Mouse (Mus musculus) forebrain, embryonic 15.5 days (tissue): ENCODE measurements around the gene Pon1. TPM values are rescaled to one million over a fixed set of nuclear protein-coding genes. Genes with fewer than 3 reads are reported as not detected.
A peak's percentile ranks its signal among the peaks of the same experiment; 100 is the strongest.

Experiments used
- ATAC-seq: fragments of 200-750 bp; cut with Nextera tagmentation; replicated peaks from 2 replicates; pipeline ENCODE4 v1.8.0; 2017; ENCODE audit warnings: mild to moderate bottlenecking, moderate TSS enrichment, moderate library complexity
- H3K27ac ChIP-seq: fragments of 300-500 bp; sonication (generic); replicated peaks from 2 replicates; pipeline ENCODE4 v1.5.1; 2015; ENCODE audit warnings: mild to moderate bottlenecking, inconsistent platforms
- H3K27me3 ChIP-seq: fragments of 300-500 bp; sonication (generic); 2 replicates; pipeline ENCODE4 v1.6.1; 2015; ENCODE audit warnings: inconsistent platforms
- H3K36me3 ChIP-seq: fragments of 300-500 bp; sonication (generic); 2 replicates; pipeline ENCODE4 v1.6.1; 2015; ENCODE audit warnings: mild to moderate bottlenecking, inconsistent platforms
- H3K4me1 ChIP-seq: fragments of 300-500 bp; sonication (generic); 2 replicates; pipeline ENCODE4 v1.6.1; 2015; ENCODE audit warnings: inconsistent platforms
- H3K4me2 ChIP-seq: fragments of 300-500 bp; sonication (generic); replicated peaks from 2 replicates; pipeline ENCODE4 v1.6.1; 2015; ENCODE audit warnings: mild to moderate bottlenecking, inconsistent platforms
- H3K4me3 ChIP-seq: fragments of 300-500 bp; sonication (generic); 2 replicates; pipeline ENCODE4 v1.5.1; 2015; ENCODE audit warnings: mild to moderate bottlenecking, inconsistent platforms
- H3K9ac ChIP-seq: fragments of 300-500 bp; sonication (generic); replicated peaks from 2 replicates; pipeline ENCODE4 v1.6.1; 2015; ENCODE audit warnings: mild to moderate bottlenecking, inconsistent platforms
- H3K9me3 ChIP-seq: fragments of 300-500 bp; sonication (generic); 2 replicates; pipeline ENCODE4 v1.6.1; 2016; ENCODE audit warnings: inconsistent platforms
- WGBS: fragments of 180-500 bp; shearing (Covaris S2); methylation state at CpG from one replicate; pipeline ENCODE4 v1.1.7; 2015; ENCODE audit warnings: mixed read lengths; 5-methylcytosine and 5-hydroxymethylcytosine counted together
- polyA plus RNA-seq: library from polyadenylated mRNA; unstranded; fragments of >200 nt; fragmentation: Nextera tagmentation; extraction: Ambion mirVana; gene quantifications from 2 replicates; pipeline ENCODE4 v1.2.1, GENCODE M21; 2015

Gene Pon1
- polyA plus RNA-seq, 1 experiment from 2014 or later = 1.1 TPM

- no peaks in the 10 kb centered on the region for H3K36me3 ChIP-seq
- H3K4me3 ChIP-seq = no peak overlapping the region
- 90% methylated on average over 8 of the region's 8 CpGs for WGBS
- H3K4me1 ChIP-seq = no peaks in the 10 kb centered on the region
- H3K9ac ChIP-seq = no peak overlapping the region
- no peaks in the 10 kb centered on the region for H3K27me3 ChIP-seq
- H3K9me3 ChIP-seq = no peaks in the 10 kb centered on the region
- ATAC-seq = no peak
- no peak overlapping the region for H3K27ac ChIP-seq
- no peak overlapping the region for H3K4me2 ChIP-seq
Observed at GRCm38 (mm10) chr6:5199376-5199905, 5.7 kb upstream of the Pon1 start.

- Histone ChIP-seq H3K36me3 (no peaks in the 10 kb centered on the region), H3K9me3 (no peaks in the 10 kb centered on the region), H3K4me1 (no peaks in the 10 kb centered on the region), H3K4me3 (no peak overlapping the region), H3K9ac (no peak overlapping the region), H3K4me2 (no peak overlapping the region), H3K27me3 (no peaks in the 10 kb centered on the region), H3K27ac (no peak overlapping the region)
- no peak for ATAC-seq
- 91% methylated on average over 5 of the region's 5 CpGs for WGBS
Observed at GRCm38 (mm10) chr6:5198590-5198989, 4.8 kb upstream of the Pon1 start.

GRCm38 (mm10) chr6:5190761-5191160 is 3.0 kb downstream of the Pon1 start:
- H3K4me3 ChIP-seq = no peak overlapping the region
- H3K9me3 ChIP-seq = no peaks in the 10 kb centered on the region
- H3K27ac ChIP-seq = no peak overlapping the region
- no peak for ATAC-seq
- WGBS = 88% methylated on average over 4 of the region's 4 CpGs
- no peaks in the 10 kb centered on the region for H3K27me3 ChIP-seq
- no peak overlapping the region for H3K4me2 ChIP-seq
- H3K4me1 ChIP-seq = no peaks in the 10 kb centered on the region
- H3K36me3 ChIP-seq = no peaks in the 10 kb centered on the region
- H3K9ac ChIP-seq = no peak overlapping the region

- Histone ChIP-seq H3K27ac (no peak overlapping the region), H3K4me3 (no peak overlapping the region), H3K4me1 (no peaks in the 10 kb centered on the region), H3K9me3 (no peaks in the 10 kb centered on the region), H3K4me2 (no peak overlapping the region), H3K9ac (no peak overlapping the region), H3K27me3 (no peaks in the 10 kb centered on the region), H3K36me3 (no peaks in the 10 kb centered on the region)
- WGBS = 84% methylated on average over 4 of the region's 4 CpGs
- ATAC-seq = no peak
Observed at GRCm38 (mm10) chr6:5189507-5189906, 4.2 kb downstream of the Pon1 start.

- H3K36me3 ChIP-seq = no peaks in the 10 kb centered on the region
- no peaks in the 10 kb centered on the region for H3K9me3 ChIP-seq
- H3K27ac ChIP-seq = no peak overlapping the region
- no peak overlapping the region for H3K4me3 ChIP-seq
- H3K27me3 ChIP-seq = no peaks in the 10 kb centered on the region
- no peak overlapping the region for H3K9ac ChIP-seq
- no peak overlapping the region for H3K4me2 ChIP-seq
- 83% methylated on average over 6 of the region's 6 CpGs for WGBS
- H3K4me1 ChIP-seq = no peaks in the 10 kb centered on the region
- no peak for ATAC-seq
Observed at GRCm38 (mm10) chr6:5188938-5189337, 4.8 kb downstream of the Pon1 start.

- no peak for ATAC-seq
- 87% methylated on average over 5 of the region's 5 CpGs for WGBS
Observed at GRCm38 (mm10) chr6:5188036-5188435, 5.7 kb downstream of the Pon1 start.

GRCm38 (mm10) chr6:5187586-5187985 is 6.2 kb downstream of the Pon1 start:
- WGBS = 72% methylated on average over 6 of the region's 6 CpGs
- ATAC-seq = no peak
- H3K27ac ChIP-seq = no peak overlapping the region
- no peak overlapping the region for H3K9ac ChIP-seq
- H3K9me3 ChIP-seq = no peaks in the 10 kb centered on the region
- no peaks in the 10 kb centered on the region for H3K27me3 ChIP-seq
- H3K36me3 ChIP-seq = no peaks in the 10 kb centered on the region
- no peaks in the 10 kb centered on the region for H3K4me1 ChIP-seq
- H3K4me2 ChIP-seq = no peak overlapping the region
- H3K4me3 ChIP-seq = no peak overlapping the region

More at GRCm38 (mm10) chr6:5188036-5188435, 5.7 kb downstream of the Pon1 start:
- Histone ChIP-seq H3K4me3 (no peak overlapping the region), H3K27ac (no peak overlapping the region), H3K4me1 (no peaks in the 10 kb centered on the region), H3K9me3 (no peaks in the 10 kb centered on the region), H3K9ac (no peak overlapping the region), H3K36me3 (no peaks in the 10 kb centered on the region), H3K4me2 (no peak overlapping the region), H3K27me3 (no peaks in the 10 kb centered on the region)

GRCm38 (mm10) chr6:5186229-5186950 is 7.4 kb downstream of the Pon1 start:
- Histone ChIP-seq H3K27ac (no peak overlapping the region), H3K4me3 (no peak overlapping the region), H3K9ac (no peak overlapping the region), H3K4me1 (no peaks in the 10 kb centered on the region), H3K36me3 (no peaks in the 10 kb centered on the region), H3K9me3 (no peaks in the 10 kb centered on the region), H3K27me3 (no peaks in the 10 kb centered on the region), H3K4me2 (no peak overlapping the region)
- no peak for ATAC-seq
- WGBS = 84% methylated on average over 7 of the region's 7 CpGs

GRCm38 (mm10) chr6:5180645-5181044 is 13.1 kb downstream of the Pon1 start:
- Histone ChIP-seq H3K4me2 (no peak overlapping the region), H3K9me3 (no peaks in the 10 kb centered on the region), H3K36me3 (no peaks in the 10 kb centered on the region), H3K9ac (no peak overlapping the region), H3K27me3 (no peaks in the 10 kb centered on the region), H3K4me1 (peaks cover 6% of the 10 kb centered on the region; the same call in 1 of the 2 replicates), H3K4me3 (no peak overlapping the region), H3K27ac (no peak overlapping the region)
- no peak for ATAC-seq
- 87% methylated on average over 5 of the region's 5 CpGs for WGBS

GRCm38 (mm10) chr6:5179189-5179588 is 14.6 kb downstream of the Pon1 start:
- WGBS = 93% methylated on average over 6 of the region's 6 CpGs
- H3K27me3 ChIP-seq = no peaks in the 10 kb centered on the region
- ATAC-seq = no peak
- H3K9me3 ChIP-seq = no peaks in the 10 kb centered on the region
- no peak overlapping the region for H3K4me3 ChIP-seq
- no peak overlapping the region for H3K9ac ChIP-seq
- peaks cover 6% of the 10 kb centered on the region; the same call in 1 of the 2 replicates for H3K4me1 ChIP-seq
- no peak overlapping the region for H3K27ac ChIP-seq
- H3K4me2 ChIP-seq = no peak overlapping the region
- H3K36me3 ChIP-seq = no peaks in the 10 kb centered on the region

GRCm38 (mm10) chr6:5177967-5178891 is 15.5 kb downstream of the Pon1 start:
- ATAC-seq = peak; percentile 76
- peaks cover 6% of the 10 kb centered on the region; the same call in 1 of the 2 replicates for H3K4me1 ChIP-seq
- H3K36me3 ChIP-seq = no peaks in the 10 kb centered on the region
- H3K27me3 ChIP-seq = no peaks in the 10 kb centered on the region
- H3K4me3 ChIP-seq = peak overlapping the region; percentile 24
- 0 out of 2 replicates have a peak overlapping the region, but pooled peaks have one; percentile 0 for H3K9ac ChIP-seq
- no peak overlapping the region; the same call in 1 of the 2 replicates for H3K27ac ChIP-seq
- H3K9me3 ChIP-seq = no peaks in the 10 kb centered on the region
- WGBS = 27% methylated on average over 19 of the region's 19 CpGs
- peak overlapping the region; percentile 43 for H3K4me2 ChIP-seq
